Mouse (Mus musculus) lung, adult 2 months (tissue): Measurements from ENCODE around the gene Mef2d.

Source experiments
- CTCF ChIP-seq: fragments of 200-500 bp; IDR thresholded peaks from 2 replicates; pipeline ENCODE4 v1.5.1; 2011; ENCODE audit warnings: mild to moderate bottlenecking, low read length, control low read depth; ENCODE audit not compliant: insufficient read depth
- POLR2A ChIP-seq: fragments of 200-500 bp; IDR thresholded peaks from 2 replicates; pipeline ENCODE4 v1.6.1; 2011; ENCODE audit warnings: low read depth, mild to moderate bottlenecking, control low read depth, low read length, borderline replicate concordance; ENCODE audit errors: extremely low read depth

DNA sequence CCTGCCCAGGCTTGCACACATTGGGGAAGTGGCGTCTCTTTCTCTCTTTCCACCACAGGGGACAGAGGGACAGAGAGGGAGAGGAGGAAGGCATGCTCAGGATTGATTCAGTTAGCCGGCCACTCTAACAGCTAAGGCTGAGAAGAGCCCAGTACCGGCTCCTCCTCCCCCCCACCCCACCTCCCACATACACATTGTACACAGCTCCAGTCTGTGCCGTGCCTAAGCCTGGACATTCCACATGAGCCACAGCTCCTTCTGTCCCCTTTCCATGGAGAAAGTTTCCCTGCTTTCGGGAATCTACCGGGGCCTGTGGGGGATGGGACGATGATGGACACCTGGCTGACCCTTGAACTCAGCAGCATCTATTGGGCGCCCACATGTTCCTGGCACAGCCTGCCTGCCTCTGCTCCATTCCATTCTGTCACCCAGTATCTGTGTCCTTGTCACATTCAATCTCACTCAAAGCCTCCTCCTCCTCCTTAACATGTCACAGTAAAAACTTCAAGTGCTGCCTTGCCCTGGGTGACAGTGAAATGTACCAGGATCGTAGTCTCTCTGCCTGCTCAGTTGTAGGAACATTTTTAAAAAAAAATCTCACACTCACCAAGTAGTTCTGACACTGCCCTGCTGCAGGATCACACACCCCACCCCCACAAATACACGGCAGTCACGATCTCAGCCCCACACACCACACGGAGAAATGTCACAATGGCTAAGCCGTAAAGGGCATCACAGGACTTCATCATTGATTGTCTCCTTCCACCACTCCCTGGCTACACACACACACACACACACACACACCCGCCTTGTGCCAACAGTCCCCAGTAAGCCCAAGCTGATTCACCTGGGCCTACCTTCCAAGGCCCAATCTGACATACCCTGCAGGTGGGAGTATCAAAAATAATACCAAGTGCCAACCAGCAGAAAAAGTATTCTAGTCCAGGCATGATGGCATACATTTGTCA, 20.7 kb upstream of the Mef2d start:
- TF ChIP-seq CTCF (no peak), POLR2A (no peak)
